Mouse (Mus musculus): ENCODE results near the gene Pknox2.

GRCm38 (mm10) chr9:37121761-37122331 lies 25.4 kb downstream of the Pknox2 start:
- TF ChIP-seq POLR2A (IDR thresholded peaks at IDR 0.05; ENCODE audit: borderline replicate concordance, control insufficient read depth, low read depth, low read length), result no peak
- no peak for TF ChIP-seq CTCF (IDR thresholded peaks at IDR 0.05; ENCODE audit: control insufficient read depth, insufficient read depth, low read length)

Data from bone marrow, adult 2 months (tissue).